Mouse (Mus musculus) lung, adult 2 months (tissue): Measurements from ENCODE around the gene Mtfr1l. TPM values are rescaled to one million over a fixed set of nuclear protein-coding genes. Genes with fewer than 3 reads are reported as not detected.

ENCODE experiments used
- DNase-seq: peaks from one replicate; pipeline ENCODE4 v3.0.0; 2022
- H3K4me1 ChIP-seq: fragments of 200-500 bp; 2 replicates; pipeline ENCODE4 v1.6.1; 2011; ENCODE audit warnings: low read length; ENCODE audit not compliant: control insufficient read depth, insufficient read depth
- H3K4me3 ChIP-seq: fragments of 200-500 bp; replicated peaks from 2 replicates; pipeline ENCODE3; 2011; ENCODE audit warnings: low read depth, mild to moderate bottlenecking, control low read depth, low read length; ENCODE audit errors: extremely low read depth
- CTCF ChIP-seq: fragments of 200-500 bp; IDR thresholded peaks from 2 replicates; pipeline ENCODE4 v1.5.1; 2011; ENCODE audit warnings: mild to moderate bottlenecking, low read length, control low read depth; ENCODE audit not compliant: insufficient read depth
- POLR2A ChIP-seq: fragments of 200-500 bp; IDR thresholded peaks from 2 replicates; pipeline ENCODE4 v1.6.1; 2011; ENCODE audit warnings: low read depth, mild to moderate bottlenecking, control low read depth, low read length, borderline replicate concordance; ENCODE audit errors: extremely low read depth
- WGBS: fragments of 180-500 bp; shearing (Covaris S2); methylation state at CpG from one replicate; pipeline ENCODE4 v1.1.7; 2018; 5-methylcytosine and 5-hydroxymethylcytosine counted together
- polyA plus RNA-seq: library from polyadenylated mRNA; depleted of rRNA; stranded (reverse); fragments of >200 nt; gene quantifications from 2 replicates; pipeline ENCODE4 v1.2.3, GENCODE M21; 2012

Gene Mtfr1l
- polyA plus RNA-seq, 1 experiment = 169 TPM

- WGBS = 53% methylated on average over 9 of the region's 9 CpGs
- DNase-seq = peak; percentile 53
- H3K4me3 ChIP-seq = no peak overlapping the region
- peaks cover 13% of the 10 kb centered on the region for H3K4me1 ChIP-seq
- peak; percentile 20; the same call in 1 of the 2 replicates for TF ChIP-seq POLR2A
- no peak for TF ChIP-seq CTCF
Measured at GRCm38 (mm10) chr4:134546814-134547705, 11.9 kb upstream of the Mtfr1l start.

- peak; percentile 94 for TF ChIP-seq CTCF
- TF ChIP-seq POLR2A = no peak
- WGBS = 7% methylated on average over 5 of the region's 5 CpGs
- Histone ChIP-seq H3K4me1 (peaks cover 8% of the 10 kb centered on the region), H3K4me3 (no peak overlapping the region)
- peak; percentile 96 for DNase-seq
Measured at GRCm38 (mm10) chr4:134543261-134543660, 8.1 kb upstream of the Mtfr1l start.

DNA sequence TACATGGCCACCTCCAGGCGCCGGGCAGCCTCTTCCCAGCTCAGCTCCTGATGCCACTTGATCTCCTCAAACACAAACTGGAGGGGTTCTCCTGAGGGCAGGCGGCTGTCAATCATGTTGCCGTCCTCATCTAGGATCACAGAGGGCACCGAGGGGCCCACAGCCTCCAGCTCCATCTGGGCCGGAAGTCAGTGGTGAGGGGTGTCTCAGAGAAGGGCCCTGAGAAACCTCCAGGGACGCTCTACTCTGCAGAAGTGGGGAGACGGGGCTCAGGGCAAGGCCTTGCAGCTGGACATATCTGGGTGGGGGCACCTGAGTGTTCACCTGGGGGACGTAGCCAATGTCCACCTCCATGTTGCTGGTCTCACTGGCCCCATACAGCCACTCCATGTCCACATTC is 7.5 kb upstream of the Mtfr1l start:
- no peak for DNase-seq
- no peak for TF ChIP-seq POLR2A
- TF ChIP-seq CTCF = no peak
- H3K4me3 ChIP-seq = no peak overlapping the region
- 95% methylated on average over 9 of the region's 9 CpGs for WGBS
- H3K4me1 ChIP-seq = peaks cover 3% of the 10 kb centered on the region; the same call in 1 of the 2 replicates

GRCm38 (mm10) chr4:134538997-134539580 is 3.9 kb upstream of the Mtfr1l start:
- WGBS = 85% methylated on average over 10 of the region's 10 CpGs

DNA sequence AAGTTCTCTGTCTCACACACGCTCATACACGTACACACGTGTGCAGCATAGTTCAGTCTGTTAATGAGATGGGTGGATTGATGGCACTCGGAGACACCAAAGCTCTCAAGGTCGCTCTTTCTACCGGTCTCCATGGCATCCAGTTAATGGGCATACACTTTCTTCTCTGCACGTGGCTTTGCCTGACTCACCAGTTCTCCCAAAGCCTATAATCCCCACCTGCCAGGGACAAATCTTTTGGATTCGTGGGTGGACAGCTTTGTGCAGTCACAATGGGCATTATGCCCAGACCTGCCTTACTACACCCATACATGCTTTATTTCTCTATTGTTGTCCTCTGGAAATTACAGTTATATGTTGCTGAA is 582 bp upstream of the Mtfr1l start:
- Histone ChIP-seq H3K4me3 (peak overlapping the region; percentile 59), H3K4me1 (no peaks in the 10 kb centered on the region; the same call in 1 of the 2 replicates)
- DNase-seq = no peak
- 2% methylated on average over 8 of the region's 8 CpGs for WGBS
- TF ChIP-seq POLR2A (no peak), CTCF (no peak)

More at GRCm38 (mm10) chr4:134538997-134539580, 3.9 kb upstream of the Mtfr1l start:
- TF ChIP-seq CTCF = no peak
- no peak for TF ChIP-seq POLR2A
- no peak for DNase-seq
- Histone ChIP-seq H3K4me3 (no peak overlapping the region), H3K4me1 (no peaks in the 10 kb centered on the region; the same call in 1 of the 2 replicates)

DNA sequence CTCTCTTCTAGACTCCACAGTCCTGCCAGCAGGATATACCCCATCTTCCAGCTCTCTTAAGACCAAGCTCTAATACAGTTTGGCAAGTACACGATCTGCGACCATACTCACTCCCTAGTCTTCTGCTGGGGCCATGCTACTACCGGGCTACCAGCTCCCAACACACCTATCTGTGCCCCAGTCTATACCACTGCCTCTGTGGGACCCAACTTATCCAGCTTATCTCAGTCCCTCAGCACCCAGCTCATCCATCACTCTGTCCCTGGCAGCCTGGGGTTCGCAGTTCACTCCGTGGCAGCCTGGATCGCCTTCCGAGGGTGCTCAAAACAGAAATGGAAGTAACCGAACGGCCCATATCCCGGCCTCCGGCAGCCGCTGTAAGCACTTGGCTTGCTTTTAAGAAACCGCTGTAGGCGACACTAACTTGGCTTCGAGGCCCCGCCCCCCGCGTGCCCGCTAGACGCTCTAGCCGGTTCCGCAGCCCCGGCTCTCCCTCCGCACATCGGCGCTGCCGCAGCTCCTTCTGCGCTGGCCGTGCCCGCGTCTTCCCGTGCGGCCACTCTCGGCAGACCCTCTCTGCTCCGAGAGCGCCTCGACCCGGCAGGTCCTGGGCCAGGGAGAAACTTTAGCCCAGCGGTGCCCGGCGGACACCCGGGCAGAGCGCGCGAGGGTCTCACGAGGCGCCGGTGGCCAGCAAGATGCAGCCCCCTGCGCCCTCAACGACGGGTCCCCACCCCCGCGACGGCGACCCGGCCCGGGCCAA is 882 bp downstream of the Mtfr1l start:
- peak; percentile 79 for DNase-seq
- Histone ChIP-seq H3K4me3 (peak overlapping the region; percentile 88), H3K4me1 (no peaks in the 10 kb centered on the region; the same call in 1 of the 2 replicates)
- under 1% methylated on average over 55 of the region's 57 CpGs for WGBS
- no peak for TF ChIP-seq CTCF
- TF ChIP-seq POLR2A = peak; percentile 35; the same call in 1 of the 2 replicates

GRCm38 (mm10) chr4:134533421-134533820 is 1.8 kb downstream of the Mtfr1l start:
- Histone ChIP-seq H3K4me3 (no peak overlapping the region), H3K4me1 (no peaks in the 10 kb centered on the region; the same call in 1 of the 2 replicates)
- no peak for DNase-seq
- TF ChIP-seq CTCF = no peak
- TF ChIP-seq POLR2A = no peak
- 75% methylated on average over 4 of the region's 4 CpGs for WGBS

GRCm38 (mm10) chr4:134532928-134533327 is 2.3 kb downstream of the Mtfr1l start:
- TF ChIP-seq POLR2A (no peak), CTCF (no peak)
- Histone ChIP-seq H3K4me1 (no peaks in the 10 kb centered on the region; the same call in 1 of the 2 replicates), H3K4me3 (no peak overlapping the region)
- 68% methylated on average over 4 of the region's 4 CpGs for WGBS
- DNase-seq = no peak

- TF ChIP-seq CTCF = no peak
- no peaks in the 10 kb centered on the region for H3K4me1 ChIP-seq
- WGBS = 74% methylated on average over 5 of the region's 5 CpGs
Measured at GRCm38 (mm10) chr4:134526220-134526619, 9.0 kb downstream of the Mtfr1l start.

More at GRCm38 (mm10) chr4:134526220-134526619, 9.0 kb downstream of the Mtfr1l start:
- H3K4me3 ChIP-seq = no peak overlapping the region
- DNase-seq = no peak
